Mouse (Mus musculus) spleen, postnatal 14 days (tissue): Measurements from ENCODE around the gene Rgs13.

ENCODE experiments used
- DNase-seq, 2 experiments: peaks; one replicate each; pipeline ENCODE4 v3.0.0; 2021 to 2022; ENCODE audit warnings: low spot score in 2 of 2

Rgs13 gene

DNA sequence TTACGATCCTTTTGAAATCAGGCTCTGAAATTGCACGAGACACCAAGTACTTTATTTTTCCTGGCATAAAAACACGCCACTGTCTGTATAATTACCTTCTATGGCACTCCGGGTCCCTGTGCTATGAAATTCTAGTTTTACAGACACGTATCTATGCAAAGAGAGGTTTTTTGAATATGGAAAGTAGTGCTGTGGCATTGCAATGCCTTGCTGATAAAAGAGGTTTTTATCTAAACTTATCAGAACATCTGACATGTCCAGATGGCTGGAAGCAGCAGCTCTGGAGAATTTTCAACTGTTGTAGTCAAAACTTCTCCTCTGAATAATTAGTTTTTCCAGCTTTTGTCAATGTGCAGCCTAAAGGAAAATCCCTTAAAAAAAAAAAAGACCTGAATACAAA, at the start of gene Rgs13:
TSS of gene Rgs13 (minus strand) at position 207 of the 400 bp plus-strand sequence.
- DNase-seq: no peak

- DNase-seq: no peak
Observed at GRCm38 (mm10) chr1:144215230-144215629, 38.1 kb upstream of the Rgs13 start.

DNA sequence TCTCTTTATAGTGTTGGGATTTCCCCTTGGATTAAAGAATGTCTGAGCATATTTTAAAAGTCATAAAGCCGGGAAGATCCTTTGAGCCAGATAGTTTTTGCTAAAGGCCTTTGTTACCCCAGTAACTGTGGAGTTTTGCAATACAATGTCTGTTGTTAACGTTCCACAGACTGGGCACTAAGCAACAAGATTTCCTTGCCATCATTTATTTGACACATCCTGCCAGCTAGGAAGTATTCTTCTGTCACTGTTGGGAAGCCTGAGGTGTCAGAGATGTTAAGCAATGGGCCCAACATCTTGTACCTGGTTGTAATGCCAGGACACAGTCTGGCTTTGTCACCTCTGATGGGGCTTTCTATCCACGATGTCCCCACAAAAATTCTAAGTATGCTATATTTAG, 33.7 kb upstream of the Rgs13 start:
- DNase-seq: no peak

- DNase-seq: no peak
Observed at GRCm38 (mm10) chr1:144206281-144207061, 29.3 kb upstream of the Rgs13 start.

DNA sequence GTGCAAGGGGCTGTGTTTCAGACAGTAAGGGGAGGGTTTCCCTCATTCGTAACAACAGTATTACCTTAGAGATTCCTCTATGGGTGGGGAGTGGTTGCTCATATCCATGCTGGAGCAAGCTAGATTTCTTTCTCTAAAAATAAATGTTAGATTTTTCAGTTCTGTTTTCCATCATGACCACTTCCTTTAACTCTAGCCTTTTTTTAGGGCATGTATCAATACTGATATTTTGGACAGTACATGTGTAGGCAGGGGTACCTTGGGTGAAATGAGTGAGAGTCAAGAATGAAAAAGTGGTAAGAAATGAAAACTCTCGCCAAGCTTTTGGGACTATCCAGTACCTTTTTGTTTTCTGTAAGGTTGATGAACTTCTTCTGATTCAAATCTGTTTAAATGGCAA, 27.6 kb upstream of the Rgs13 start:
- DNase-seq: no peak

DNA sequence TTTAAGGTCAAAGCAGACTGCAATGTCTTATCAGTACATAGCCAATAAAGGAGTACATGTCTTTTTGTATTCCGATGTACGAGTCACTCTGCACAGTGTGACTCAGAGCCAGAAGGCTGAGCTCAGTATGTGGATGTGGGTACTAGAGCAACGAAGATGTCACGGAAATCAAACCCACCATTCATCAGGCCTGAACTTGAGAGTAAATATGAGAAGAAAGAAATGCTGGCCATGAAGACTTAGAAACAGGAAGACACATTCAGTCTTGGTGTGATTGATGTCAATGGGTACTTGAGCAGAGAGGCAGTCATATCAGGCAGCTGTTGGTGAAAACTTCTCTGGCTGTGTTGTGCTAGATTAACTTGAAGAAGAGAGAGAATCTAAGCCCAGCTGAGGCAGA, 25.8 kb upstream of the Rgs13 start:
- no peak for DNase-seq

GRCm38 (mm10) chr1:144200496-144200895, 23.3 kb upstream of the Rgs13 start:
- no peak for DNase-seq

DNA sequence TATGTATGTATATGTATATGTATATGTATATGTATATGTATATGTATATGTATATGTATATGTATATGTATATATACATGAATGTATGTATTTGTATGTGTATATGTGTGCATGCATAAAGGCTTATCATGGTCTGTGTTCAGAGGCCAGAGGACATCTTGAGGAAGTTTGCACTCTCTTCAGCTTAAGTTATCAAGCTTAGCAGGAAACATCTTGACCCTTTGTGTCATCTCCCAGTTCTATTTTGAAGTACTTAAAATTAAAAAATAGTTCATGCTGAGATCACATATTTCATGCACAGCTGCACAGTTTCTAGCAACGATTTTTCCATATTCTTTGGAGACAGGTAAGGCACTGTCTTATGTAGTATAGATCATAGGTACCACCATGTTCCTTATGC, 22.4 kb upstream of the Rgs13 start:
- DNase-seq: no peak

GRCm38 (mm10) chr1:144197684-144198083, 20.5 kb upstream of the Rgs13 start:
- DNase-seq: peak in 1 of 2 experiments; percentile 12

DNA sequence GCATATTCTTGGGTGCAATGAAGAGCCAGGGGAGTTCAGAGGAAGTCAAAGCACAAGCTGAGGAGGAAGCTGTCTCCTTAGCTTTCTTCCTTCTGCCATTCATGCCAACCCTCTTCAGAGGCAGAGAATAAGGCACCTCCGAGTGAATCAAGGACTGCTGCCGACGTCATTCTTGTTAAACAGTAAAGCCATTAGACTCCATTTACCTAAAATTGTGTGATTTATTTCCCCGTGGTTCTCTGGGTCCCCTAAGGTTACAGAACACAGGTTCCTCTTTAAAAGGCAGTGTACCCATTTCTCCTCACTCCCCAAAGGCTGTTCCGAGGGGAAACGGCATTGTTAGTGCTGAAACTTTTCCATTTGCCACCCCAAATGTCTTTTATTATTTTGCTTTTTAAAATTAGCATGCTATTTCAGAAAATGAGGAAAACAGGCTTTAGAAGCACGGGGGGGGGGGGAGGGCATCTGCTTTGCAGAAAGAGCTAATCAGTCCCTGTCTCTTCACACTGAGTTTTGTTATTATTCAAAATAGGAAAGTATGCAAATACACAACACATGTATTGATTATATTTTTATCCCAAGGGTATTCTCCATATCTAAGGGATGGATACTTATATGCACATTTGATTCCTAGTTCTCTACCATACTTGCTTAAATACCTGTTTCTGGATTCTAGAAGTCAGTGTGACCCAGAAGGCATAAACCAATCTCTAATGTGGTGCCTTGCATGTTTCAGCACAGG, 9.7 kb upstream of the Rgs13 start:
- no peak for DNase-seq

- no peak for DNase-seq
Observed at GRCm38 (mm10) chr1:144184955-144185715, 8.0 kb upstream of the Rgs13 start.

GRCm38 (mm10) chr1:144183622-144184021, 6.5 kb upstream of the Rgs13 start:
- no peak for DNase-seq

DNA sequence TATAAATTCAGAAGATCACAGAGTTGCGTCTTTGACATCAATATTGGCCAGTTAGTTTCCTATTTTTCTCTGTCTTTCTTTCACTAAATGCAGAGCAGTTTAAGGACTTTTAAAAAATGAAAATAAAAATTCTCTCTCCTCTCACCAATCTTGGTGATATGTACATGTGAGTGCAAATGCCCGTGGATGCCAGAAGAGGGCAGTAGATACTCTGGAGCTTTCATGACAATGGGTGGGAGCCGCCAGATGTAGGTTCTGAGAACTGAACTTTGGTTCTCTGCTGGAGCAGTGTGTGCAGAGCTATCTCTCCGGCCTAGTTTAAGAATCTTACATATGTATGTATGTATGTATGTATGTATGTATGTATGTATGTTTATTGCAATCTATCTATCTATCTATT, 2.4 kb upstream of the Rgs13 start:
- no peak for DNase-seq

DNA sequence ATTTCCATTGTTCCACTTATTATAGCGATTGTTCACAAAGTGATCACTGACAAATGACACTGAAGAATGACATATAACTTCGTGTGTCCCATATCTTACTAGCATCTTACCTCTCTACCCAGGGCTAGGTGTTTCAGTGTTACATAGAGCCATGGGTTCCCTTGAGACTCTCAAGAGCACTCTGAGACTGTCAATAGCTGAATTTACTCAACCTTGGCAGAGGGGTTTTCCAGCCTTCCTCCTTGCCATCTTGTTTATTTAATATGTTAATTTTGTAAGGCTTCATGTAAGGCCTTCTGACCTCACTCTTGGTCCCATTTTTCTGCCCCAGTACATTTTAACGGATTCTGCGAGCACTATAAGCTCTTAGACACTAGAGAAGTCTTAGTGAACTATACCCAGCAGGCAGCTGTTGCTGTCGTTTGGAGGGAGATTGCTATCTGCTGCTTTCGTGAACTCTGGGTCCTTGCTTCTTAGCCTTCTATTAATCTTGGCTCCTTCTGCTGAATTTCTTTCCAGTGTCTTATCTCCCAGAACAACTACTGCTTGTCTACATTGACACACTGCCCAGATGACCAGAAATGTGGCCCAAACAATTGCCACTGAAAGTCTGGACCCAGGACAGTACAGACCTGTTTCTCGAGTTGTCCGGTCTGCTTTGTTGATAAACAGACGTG, 1.2 kb upstream of the Rgs13 start:
- DNase-seq: no peak

DNA sequence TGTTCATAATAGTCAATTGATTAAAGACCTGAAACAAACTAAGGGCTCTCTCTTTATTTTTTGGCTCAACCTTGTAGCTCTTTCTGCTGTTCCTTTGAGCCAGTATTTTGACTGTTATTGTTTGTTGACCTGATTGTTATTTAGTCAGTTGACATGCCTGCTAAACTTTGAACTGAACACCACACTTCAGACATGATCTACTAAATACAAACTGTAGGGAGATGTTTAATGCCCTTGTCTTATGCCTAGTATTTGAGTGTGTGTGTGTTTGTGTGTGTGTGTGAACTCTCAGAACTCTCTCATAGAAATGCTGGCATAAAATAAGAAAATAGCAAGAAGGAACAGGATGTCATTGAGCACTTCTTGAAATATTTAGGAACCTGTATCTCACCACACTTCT, 448 bp upstream of the Rgs13 start:
- no peak for DNase-seq

DNA sequence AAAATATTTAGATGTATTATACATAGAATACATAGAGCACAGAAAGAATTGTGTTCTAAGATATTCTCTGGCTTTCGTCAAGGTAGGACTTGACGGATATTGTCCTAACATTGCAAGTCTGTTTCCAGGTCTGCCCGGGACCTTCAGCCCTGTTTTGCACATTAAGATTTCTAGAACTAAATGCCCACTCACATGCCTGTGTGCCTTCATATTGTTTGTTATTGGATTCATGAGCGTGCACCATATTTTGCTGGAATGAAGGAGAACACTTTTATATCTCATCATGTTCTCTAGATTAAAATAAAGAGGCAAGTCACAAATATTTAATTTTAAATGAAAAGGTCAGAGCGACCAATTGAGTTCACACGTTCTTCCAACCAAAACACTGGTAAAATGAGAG, 2.4 kb downstream of the Rgs13 start:
- no peak for DNase-seq

- DNase-seq: no peak
Observed at GRCm38 (mm10) chr1:144173568-144174036, 3.6 kb downstream of the Rgs13 start.

DNA sequence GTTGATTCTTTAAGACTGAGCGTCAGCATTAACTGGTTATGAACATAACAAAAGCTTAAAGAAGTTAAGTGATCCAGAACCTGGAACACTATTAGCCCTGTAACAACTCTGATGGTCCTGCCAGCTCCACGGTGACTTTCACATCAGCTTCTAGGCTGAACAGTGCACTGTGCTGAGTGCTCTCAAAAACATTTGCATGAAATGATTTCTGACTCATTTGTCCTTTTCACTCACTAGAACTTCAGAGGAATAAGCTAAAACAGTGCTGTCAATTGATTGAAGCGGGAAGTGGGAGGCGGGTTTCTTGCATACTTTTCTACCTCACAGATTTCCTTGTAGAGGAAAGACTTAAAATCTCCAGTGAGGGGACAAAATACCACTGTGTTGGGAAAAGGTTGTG, 8.3 kb downstream of the Rgs13 start:
- no peak for DNase-seq

DNA sequence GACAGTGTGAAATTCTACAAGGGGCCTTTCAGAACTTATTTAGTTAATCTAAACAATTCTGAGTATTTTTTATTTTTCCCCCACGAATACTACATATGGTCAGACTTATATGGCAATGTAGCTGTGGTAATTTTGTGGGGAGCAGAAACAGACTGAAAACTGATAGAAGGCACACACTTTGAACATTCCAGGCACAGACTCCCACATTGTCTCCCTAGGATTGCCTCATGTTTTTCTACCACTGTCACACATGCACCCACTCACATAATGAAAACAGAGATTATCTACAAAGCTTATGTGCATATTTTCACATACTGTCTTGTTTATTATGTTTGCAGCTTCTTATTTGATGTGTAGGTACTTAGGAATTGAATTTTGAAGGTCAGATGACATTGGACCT, 9.4 kb downstream of the Rgs13 start:
- no peak for DNase-seq

DNA sequence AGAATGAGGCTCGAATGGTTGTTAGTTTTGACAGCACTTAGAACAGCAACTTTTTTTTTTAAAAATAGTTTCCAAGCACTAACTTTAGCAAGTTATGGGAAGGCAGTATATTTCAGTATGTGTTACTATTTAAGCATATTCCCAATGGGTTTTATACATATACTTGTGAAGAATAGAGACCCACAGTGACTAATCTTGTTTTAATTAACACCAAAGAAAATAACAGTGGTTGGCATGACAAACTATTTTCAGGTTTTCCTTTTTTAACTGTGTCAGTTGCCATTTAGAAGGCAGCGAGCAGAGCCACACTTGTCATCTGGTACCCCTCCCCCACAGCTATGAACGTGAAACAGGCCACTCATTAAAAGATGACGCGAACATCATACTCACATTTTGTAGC, 10.3 kb downstream of the Rgs13 start:
- no peak for DNase-seq

- no peak for DNase-seq
Observed at GRCm38 (mm10) chr1:144166275-144166674, 10.9 kb downstream of the Rgs13 start.

DNA sequence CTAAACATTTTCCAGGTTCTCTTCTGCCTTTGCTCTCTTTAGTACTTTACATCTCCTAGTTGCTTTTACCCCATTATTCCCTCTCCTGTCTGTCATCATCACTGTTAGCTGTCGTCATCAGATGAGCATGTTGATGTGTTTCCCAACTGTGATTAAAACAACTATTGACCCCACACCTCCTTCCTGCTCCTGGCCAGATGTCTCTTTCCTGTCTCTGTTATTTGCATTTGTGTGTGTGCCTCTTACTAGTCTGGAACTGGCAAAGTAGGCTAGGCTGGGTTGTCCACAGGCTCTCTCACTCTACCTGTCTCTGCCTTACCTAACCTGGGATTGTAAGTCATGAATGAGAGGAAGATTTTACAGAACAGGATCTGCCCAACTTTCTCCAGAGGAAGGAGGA, 24.6 kb downstream of the Rgs13 start:
- no peak for DNase-seq
